Mouse (Mus musculus): ENCODE measurements around the gene Olfr1381. TPM values are rescaled to one million over a fixed set of nuclear protein-coding genes. Genes with fewer than 3 reads are reported as not detected.
"Not testable (repeated sequence)": the region's sequence is repeated elsewhere in the genome, so short reads cannot be mapped to it uniquely, and the experiment has no call there.

The Olfr1381 gene
- not detected in 2 replicates for polyA plus RNA-seq (2016; fragmentation: Nextera tagmentation; extraction: Ambion mirVana)

DNA sequence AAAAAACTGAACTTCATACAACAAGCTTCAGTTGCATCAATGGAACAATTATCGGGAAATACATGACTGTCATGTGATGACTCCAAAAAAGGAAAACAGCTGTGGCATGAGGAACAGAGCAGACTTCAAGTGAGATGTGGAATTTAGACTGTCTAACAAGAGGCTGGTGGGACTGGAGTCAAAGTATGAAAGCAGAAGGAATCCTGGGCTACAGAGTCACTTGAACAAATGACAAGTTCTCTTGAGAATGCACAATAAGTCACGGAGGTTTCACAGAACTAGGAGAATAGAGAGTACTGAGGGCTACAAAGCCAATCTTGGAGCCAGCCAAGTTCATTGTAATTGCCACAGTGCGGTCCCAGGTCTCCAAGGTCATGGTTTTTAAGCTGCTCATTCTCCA is at the start of gene Olfr1381:
Olfr1381 (plus strand) TSS at position 301 of the 400 bp plus-strand sequence.
- H3K27ac ChIP-seq; H3K4me2 ChIP-seq; H3K4me3 ChIP-seq; H3K4me1 ChIP-seq; H3K36me3 ChIP-seq; H3K9me3 ChIP-seq (replicated peaks); H3K27me3 ChIP-seq (replicated peaks); ATAC-seq; H3K9ac ChIP-seq: not testable (repeated sequence)
- 59% methylated on average over 3 of the region's 3 CpGs for WGBS (ENCODE audit: insufficient replicate concordance)

DNA sequence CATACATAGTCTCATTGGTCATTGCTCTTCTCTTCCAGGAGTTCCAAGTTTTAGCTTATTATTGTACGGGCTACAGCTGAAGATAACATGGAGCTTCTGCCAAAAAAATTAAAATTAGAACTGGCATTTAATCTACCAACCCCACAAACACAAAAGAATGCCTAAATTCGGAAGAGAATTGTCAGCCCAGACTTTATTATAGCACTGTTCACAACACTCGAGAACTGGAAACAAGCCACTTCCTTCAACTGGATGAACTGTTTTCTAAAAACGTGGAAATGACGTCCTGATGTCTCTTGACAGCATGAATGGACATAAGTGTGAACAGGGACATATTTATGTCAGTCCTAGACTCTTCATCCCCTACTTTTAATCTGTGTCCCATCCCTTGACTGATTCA is 25.2 kb upstream of the Olfr1381 start:
- H3K4me2 ChIP-seq, result no peak overlapping the region
- no peak overlapping the region for H3K4me3 ChIP-seq
- H3K36me3 ChIP-seq, result no peaks in the 10 kb centered on the region
- 51% methylated on average over 5 of the region's 5 CpGs for WGBS (ENCODE audit: insufficient replicate concordance)
- no peaks in the 10 kb centered on the region for H3K27me3 ChIP-seq (replicated peaks)
- H3K9ac ChIP-seq, result no peak overlapping the region
- H3K9me3 ChIP-seq (replicated peaks), result no peaks in the 10 kb centered on the region
- no peaks in the 10 kb centered on the region for H3K4me1 ChIP-seq
- no peak overlapping the region for H3K27ac ChIP-seq
- no peak for ATAC-seq

DNA sequence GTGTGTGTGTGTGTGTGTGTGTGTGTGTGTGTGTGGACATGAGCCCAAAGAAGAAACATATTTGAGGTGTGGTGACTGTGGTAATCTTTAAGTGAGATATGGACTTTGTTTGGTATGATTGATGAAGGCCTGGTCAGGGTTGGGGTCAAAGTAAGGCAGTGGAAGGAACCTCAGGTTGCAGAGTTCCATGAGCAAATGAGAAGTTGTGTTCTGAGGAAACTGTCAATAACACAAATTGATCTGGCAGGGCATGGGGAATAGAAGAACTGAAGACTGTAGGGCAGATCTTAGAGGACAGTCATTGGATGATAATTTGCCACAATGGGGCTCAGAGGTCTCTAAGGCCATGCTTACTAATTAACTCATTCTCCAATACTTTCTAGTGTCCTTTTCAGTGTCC is 23.9 kb upstream of the Olfr1381 start, which contains the start of gene Olfr1383:
Olfr1383 (plus strand) TSS at position 301 of the 400 bp plus-strand sequence.
- Histone ChIP-seq H3K4me2 (no peak within 1 kb of the TSS), H3K9ac (no peak within 1 kb of the TSS), H3K27me3 (replicated peaks) (no peaks in the 10 kb centered on the region), H3K9me3 (replicated peaks) (no peaks in the 10 kb centered on the region), H3K4me1 (no peaks in the 10 kb centered on the region), H3K27ac (no peak within 1 kb of the TSS), H3K4me3 (no peak within 1 kb of the TSS), H3K36me3 (no peaks in the 10 kb centered on the region)
- ATAC-seq, result no peak

DNA sequence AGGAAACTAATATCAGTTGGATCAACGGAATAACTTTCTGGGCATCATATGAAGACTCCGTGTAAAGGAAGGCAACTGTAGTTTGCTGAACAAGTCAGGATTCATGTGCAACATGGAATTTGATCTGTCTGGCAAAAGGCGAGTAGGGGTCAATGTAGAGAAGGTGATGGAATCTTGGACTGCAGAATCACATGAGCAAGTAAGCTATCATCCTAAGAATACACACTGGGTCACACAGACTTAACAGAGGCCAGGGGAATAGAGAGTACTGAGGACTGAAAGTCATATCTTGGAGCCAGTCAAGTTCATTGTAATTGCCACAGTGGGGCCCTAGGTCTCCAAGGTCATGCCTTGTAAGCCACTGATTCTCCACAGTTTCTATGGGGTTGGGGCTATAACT is 15.3 kb upstream of the Olfr1381 start, which contains the start of gene Olfr1382:
Olfr1382 (plus strand) TSS at position 301 of the 400 bp plus-strand sequence.
- no peak within 1 kb of the TSS for H3K4me2 ChIP-seq
- H3K27ac ChIP-seq, result no peak within 1 kb of the TSS
- H3K36me3 ChIP-seq, result no peaks in the 10 kb centered on the region
- no peaks in the 10 kb centered on the region for H3K4me1 ChIP-seq
- H3K27me3 ChIP-seq (replicated peaks), result no peaks in the 10 kb centered on the region
- no peak for ATAC-seq
- no peak within 1 kb of the TSS for H3K4me3 ChIP-seq
- 55% methylated on average over 3 of the region's 3 CpGs for WGBS (ENCODE audit: insufficient replicate concordance)
- no peak within 1 kb of the TSS for H3K9ac ChIP-seq
- no peaks in the 10 kb centered on the region for H3K9me3 ChIP-seq (replicated peaks)

DNA sequence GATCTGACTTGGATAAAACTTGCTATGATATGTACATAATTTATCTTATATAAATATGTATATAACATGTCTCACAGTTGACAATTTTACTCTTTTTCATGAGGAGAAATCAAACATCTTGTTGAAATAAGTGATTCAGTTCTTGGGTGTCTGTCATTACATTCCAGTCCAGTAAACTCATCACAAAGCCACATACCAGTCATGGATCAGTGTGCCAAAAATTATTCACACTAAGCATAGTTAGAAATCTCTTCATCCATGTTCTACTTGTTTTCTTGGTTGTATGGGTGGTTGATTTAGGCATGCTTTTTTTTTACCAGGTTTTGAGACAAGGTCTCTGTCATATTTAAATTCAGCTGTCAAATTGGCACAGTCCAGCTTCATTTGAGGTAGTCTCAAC is 10.5 kb upstream of the Olfr1381 start:
- Histone ChIP-seq H3K4me2 (no peak overlapping the region), H3K4me1 (no peaks in the 10 kb centered on the region), H3K36me3 (no peaks in the 10 kb centered on the region), H3K27me3 (replicated peaks) (no peaks in the 10 kb centered on the region), H3K9ac (no peak overlapping the region), H3K9me3 (replicated peaks) (no peaks in the 10 kb centered on the region), H3K4me3 (no peak overlapping the region), H3K27ac (no peak overlapping the region)
- no peak for ATAC-seq

DNA sequence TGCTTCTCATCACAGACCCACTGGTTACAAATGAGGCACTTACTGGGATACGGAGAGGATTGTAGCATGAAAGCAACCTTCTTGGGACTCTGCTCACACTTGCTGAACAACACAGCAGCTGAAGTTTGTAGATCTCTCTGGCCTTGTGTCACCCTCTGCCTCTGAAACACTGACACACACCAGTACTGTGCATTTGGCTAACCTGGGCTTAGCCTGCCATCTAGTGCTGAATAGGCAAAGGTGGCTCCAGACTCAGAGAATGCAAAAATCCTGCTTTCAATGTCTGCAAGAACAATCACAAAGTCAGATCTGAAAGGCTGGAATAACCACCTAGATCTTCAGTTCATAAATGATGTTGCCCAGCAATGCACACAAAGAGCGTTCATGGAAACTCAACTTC is 6.6 kb upstream of the Olfr1381 start:
- H3K27ac ChIP-seq; H3K4me2 ChIP-seq; H3K4me3 ChIP-seq; H3K27me3 ChIP-seq (replicated peaks); H3K4me1 ChIP-seq; H3K9me3 ChIP-seq (replicated peaks); H3K9ac ChIP-seq; H3K36me3 ChIP-seq; ATAC-seq: not testable (repeated sequence)
- WGBS (ENCODE audit: insufficient replicate concordance), result 76% methylated on average over 2 of the region's 2 CpGs

DNA sequence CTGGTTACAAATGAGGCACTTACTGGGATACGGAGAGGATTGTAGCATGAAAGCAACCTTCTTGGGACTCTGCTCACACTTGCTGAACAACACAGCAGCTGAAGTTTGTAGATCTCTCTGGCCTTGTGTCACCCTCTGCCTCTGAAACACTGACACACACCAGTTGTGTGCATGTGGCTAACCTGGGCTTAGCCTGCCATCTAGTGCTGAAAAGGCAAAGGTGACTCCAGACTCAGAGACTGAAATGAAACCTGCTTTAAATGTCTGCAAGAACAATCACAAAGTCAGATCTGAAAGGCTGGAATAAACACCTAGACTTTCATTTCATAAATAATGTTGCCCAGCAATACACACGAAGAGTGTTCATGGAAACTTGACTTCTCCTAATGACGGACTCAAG is 10.8 kb downstream of the Olfr1381 start:
- H3K36me3 ChIP-seq; H3K27ac ChIP-seq; H3K9me3 ChIP-seq (replicated peaks); ATAC-seq; H3K27me3 ChIP-seq (replicated peaks); H3K4me3 ChIP-seq; H3K4me2 ChIP-seq; H3K9ac ChIP-seq; H3K4me1 ChIP-seq: not testable (repeated sequence)
- WGBS (ENCODE audit: insufficient replicate concordance), result 56% methylated on average over 3 of the region's 3 CpGs

DNA sequence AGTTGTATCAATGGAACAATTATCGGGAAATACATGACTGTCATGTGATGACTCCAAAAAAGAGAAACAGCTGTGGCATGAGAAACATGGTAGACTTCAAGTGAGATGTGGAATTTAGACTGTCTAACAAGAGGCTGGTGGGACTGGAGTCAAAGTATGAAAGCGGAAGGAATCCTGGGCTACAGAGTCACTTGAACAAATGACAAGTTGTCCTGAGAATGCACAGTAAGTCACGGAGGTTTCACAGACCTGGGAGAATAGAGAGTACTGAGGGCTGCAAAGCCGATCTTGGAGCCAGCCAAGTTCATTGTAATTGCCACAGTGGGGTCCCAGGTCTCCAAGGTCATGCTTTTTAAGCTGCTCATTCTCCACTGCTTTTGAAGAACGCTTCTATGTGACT is 13.3 kb downstream of the Olfr1381 start, which contains the start of gene Olfr1380:
Olfr1380 (plus strand) TSS at position 301 of the 400 bp plus-strand sequence.
- ATAC-seq; H3K4me2 ChIP-seq; H3K4me1 ChIP-seq; H3K27me3 ChIP-seq (replicated peaks); H3K27ac ChIP-seq; H3K9ac ChIP-seq; H3K36me3 ChIP-seq; H3K9me3 ChIP-seq (replicated peaks); H3K4me3 ChIP-seq: not testable (repeated sequence)
- WGBS (ENCODE audit: insufficient replicate concordance), result 66% methylated on average over 5 of the region's 5 CpGs

DNA sequence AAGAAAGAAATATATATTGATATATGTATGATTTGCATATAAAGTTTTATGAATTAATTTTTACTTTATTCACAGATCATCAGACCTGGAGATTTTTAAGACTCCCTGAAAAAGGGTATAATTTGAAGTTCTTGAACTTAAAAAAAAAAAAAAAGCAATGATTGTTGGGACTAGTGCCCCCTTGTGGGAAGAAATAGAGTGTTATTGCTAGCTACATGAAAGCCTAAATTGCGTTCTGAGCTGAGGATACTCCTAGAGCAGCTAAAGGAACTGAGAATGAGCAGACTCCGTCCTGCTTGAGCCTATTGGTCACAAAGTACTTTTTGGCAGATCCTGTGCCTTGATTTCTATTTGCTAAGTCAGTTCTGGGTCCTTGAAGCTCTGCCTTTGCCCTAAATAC is 31.8 kb downstream of the Olfr1381 start:
- WGBS (ENCODE audit: insufficient replicate concordance), result 12% methylated on average over 2 of the region's 2 CpGs
- H3K4me3 ChIP-seq; H3K9ac ChIP-seq; H3K27me3 ChIP-seq (replicated peaks); H3K9me3 ChIP-seq (replicated peaks); H3K4me2 ChIP-seq; H3K36me3 ChIP-seq; ATAC-seq; H3K4me1 ChIP-seq; H3K27ac ChIP-seq: not testable (repeated sequence)

DNA sequence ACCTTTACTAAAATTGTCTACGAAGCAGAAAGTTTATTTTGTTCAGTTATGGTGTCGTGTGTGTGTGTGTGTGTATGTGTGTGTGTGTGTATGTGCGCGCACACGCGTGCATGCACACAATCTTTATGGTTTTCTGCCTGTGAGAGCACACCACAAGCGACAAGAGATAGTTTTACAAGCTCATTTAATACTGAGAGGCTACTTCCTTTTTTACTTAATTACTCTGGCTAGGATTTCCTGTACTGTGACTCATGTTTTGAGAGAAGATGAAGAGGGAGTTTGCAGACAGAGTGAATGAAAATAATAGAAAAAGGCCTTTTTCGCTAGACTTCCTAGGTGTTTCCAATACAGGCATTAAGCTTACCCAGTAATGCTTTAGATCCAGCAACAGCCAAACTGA is 37.2 kb downstream of the Olfr1381 start:
- not testable (repeated sequence) for ATAC-seq

DNA sequence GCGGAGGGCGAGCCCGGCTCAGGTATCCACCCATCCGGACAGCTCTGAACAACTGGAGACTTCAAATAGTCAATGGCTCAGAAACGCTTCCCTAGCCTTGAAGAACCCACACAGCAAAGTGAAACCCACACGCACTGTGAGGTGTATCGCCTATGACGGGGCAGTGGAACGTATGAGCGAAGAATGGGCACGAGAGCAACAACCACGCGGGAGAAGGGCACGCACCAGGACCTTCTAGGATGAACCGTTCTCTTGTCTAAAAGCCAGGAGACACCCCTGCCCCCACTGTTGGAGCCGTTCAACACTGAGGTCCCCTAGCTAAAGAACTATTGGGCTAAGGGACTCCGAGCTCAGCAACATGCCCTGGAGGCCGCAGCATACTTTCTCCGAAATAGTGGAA is 47.0 kb downstream of the Olfr1381 start:
- WGBS (ENCODE audit: insufficient replicate concordance), result 81% methylated on average over 19 of the region's 19 CpGs

More for the DNA sequence above, 37.2 kb downstream of the Olfr1381 start:
- not testable (repeated sequence) for H3K9me3 ChIP-seq (replicated peaks); H3K4me2 ChIP-seq; H3K27ac ChIP-seq; H3K36me3 ChIP-seq; H3K4me3 ChIP-seq; H3K27me3 ChIP-seq (replicated peaks); H3K4me1 ChIP-seq; H3K9ac ChIP-seq
- WGBS (ENCODE audit: insufficient replicate concordance), result 61% methylated on average over 8 of the region's 8 CpGs

DNA sequence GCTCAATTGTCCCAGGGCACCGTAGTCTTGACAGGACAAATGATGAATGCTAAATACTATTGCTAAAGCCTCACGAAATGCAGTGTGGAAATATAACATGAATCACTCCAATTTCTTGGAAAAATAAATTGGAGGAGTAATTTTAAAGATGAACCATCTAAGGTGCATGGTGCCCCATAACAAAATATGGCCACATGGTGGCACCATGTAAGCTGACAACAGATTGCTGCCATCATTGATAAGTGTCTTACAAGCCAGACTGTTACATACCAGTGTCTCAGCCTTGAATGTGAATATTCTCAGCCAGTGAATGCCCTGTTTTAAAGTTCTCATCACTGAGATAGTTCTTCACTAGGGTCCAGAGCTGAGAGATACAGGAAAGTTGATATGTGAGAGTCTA is 53.9 kb downstream of the Olfr1381 start:
- not testable (repeated sequence) for H3K9me3 ChIP-seq (replicated peaks); H3K36me3 ChIP-seq; H3K4me2 ChIP-seq; H3K27ac ChIP-seq; H3K4me1 ChIP-seq; H3K4me3 ChIP-seq; H3K27me3 ChIP-seq (replicated peaks); ATAC-seq; H3K9ac ChIP-seq
- 59% methylated on average over 2 of the region's 2 CpGs for WGBS (ENCODE audit: insufficient replicate concordance)

More for the DNA sequence above, 47.0 kb downstream of the Olfr1381 start:
- Histone ChIP-seq H3K4me2 (no peak overlapping the region), H3K4me3 (no peak overlapping the region), H3K36me3 (no peaks in the 10 kb centered on the region), H3K27me3 (replicated peaks) (no peaks in the 10 kb centered on the region), H3K27ac (no peak overlapping the region), H3K9me3 (replicated peaks) (no peaks in the 10 kb centered on the region), H3K4me1 (no peaks in the 10 kb centered on the region), H3K9ac (no peak overlapping the region)
- ATAC-seq, result no peak

Measured in liver, embryonic 12.5 days (tissue).